Mouse (Mus musculus): Measurements from ENCODE around the gene Pgls. TPM values are rescaled to one million over a fixed set of nuclear protein-coding genes. Genes with fewer than 3 reads are reported as not detected.

The Pgls gene
- total RNA-seq (2021) = 10 to 100 TPM; 49.3 to 54.5 TPM
- long read RNA-seq, experiment 1, transcript Pgls-201 (5 exons, 893 nt) = major isoform, 54 of 62 reads
- long read RNA-seq, experiment 1, partial matches to known transcripts = 4 of 62 reads
- long read RNA-seq, experiment 1, other reads (novel, unspliced or antisense) = 3 of 62 reads
- long read RNA-seq, experiment 2, transcript Pgls-201 (5 exons, 893 nt) = major isoform, 51 of 59 reads
- long read RNA-seq, experiment 2, partial matches to known transcripts = 2 of 59 reads
- long read RNA-seq, experiment 2, other reads (novel, unspliced or antisense) = 4 of 59 reads

DNA sequence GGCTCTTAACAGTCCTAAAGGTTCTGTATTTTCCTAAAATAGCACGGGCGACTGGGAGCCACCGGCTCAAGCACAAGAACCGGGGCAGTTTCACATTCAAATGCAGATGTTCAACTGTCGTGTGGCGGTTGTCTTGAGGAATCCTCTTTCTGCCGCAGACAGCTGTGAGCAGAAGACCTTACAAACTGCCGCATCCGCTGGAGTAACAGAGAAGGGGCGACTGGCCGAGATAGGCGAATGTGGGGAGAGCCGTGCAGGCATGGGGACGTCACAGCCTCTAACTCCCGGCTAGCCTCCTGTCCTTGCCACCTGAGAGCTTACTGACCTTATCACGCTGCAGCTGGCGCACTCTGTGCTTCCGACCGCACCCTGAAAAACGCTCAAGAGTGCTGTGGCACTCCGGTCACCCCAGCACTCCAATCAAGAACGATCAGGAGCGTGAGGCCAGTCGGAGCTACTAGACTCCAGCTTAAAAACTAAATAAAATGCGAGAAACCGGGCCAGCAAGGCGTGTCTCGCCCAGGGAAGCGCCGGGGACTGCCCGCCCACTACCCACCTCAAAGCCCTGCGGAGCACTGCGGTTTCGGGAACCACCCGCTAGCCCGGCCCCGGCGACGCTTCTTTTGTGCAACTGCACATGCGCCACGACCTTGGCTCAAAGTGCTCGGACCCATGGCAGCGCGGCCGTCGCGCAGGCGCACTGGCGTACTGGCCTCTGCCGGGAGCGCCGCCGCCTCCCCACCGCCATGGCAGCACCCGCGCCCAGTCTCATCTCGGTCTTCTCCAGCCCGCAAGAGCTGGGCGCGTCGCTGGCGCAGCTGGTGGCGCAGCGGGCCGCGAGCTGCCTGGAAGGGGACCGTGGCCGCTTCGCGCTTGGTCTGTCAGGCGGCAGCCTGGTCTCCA lies at the start of gene Pgls:
Gene Pgls, plus strand, starts transcription at position 706 of the 903 bp plus-strand sequence.
- DNase-seq = peak; percentile 94

DNA sequence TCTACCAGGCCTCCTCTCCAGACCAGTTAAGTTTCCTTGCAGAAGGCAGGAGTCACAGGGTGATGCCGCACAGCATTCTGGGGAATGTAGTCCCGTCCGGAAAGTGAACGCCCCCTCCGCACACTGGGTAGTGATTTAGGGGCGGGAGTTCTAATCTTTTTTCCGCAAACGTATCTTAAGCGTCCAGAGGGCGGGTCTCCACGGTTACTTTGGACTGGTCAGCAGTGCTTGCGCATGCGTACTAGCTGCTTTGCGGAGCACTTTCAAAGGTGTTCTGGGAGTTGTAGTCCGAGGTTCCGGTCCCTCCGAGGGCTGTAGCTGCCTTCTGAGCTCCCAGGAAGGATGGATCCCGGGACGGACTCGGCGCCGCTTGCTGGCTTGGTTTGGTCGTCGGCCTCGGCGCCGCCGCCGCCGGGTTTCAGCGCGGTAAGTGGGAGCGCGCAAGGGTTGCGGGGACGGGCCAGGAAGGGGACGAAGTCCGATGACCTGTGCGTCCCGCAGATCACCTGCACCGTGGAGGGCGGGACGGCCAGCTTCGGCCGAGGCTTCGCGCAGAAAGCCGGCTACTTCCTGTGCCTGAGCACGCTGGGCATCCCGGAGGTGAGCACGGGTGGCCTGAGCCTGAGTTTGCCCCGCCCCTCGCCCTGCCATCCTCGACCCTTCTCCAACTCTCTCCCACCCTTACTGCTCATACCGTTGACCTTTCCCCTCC lies 49.2 kb upstream of the Pgls start, which contains the start of gene Mvb12a:
Gene Mvb12a, plus strand, starts transcription at position 291 of the 712 bp plus-strand sequence.
- peak; percentile 90 for DNase-seq

DNA sequence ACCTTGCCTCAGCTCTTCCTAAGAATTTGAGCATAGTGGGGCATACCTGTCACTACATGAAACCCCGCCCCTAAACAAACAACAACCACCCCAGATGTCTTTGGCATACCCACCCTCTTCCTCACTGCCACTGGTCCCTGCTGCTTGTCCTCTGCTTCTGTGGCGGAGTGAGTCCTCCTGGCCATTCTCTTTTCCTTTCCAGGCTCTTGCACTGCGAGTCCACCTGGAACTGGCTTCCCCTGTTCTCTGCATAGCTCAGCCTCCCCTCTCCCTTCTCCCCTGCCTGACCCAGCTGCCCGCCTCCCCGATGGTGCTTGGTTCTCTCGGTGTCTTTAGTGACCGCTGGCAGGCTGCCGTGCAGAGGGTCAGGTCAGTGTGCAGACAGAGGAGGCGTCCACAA lies 48.2 kb upstream of the Pgls start:
- no peak for DNase-seq

DNA sequence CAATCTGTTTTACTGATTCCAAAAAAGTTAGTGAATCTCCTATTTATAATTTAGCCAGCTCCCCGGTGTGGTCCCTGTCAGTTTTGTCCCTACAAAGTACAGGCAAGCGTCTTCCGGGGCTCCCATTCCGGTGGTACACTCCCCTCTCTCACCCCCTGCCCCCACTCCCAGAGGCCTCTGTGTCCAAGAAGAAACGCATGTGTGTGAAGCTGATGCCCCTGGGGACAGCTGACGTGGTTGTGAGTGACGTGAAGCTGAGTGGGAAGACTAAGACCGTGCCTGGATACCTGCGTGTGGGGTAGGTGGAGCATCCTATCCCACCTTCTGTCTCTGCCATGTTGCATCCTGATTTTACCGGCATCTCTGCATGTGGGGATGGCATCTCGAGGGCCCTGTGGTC lies 46.9 kb upstream of the Pgls start:
- no peak for DNase-seq

DNA sequence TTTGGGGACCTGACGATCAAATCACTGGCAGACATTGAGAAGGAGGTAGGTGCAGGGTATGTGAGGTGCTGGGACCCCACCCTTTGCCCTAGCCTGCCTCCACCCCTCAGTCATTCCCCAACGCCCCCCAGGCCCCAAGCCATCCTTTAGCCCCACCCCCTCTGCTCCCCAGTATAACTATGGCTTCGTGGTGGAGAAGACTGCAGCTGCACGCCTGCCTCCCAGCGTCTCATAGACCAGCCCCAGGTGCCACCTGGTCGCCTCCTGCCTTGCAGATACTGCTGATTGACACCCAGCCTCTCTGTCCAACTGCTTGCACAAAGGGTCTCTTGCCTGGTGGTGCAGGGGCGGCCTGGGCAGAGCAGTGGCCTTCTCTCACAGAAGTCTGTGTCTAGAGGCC lies 44.4 kb upstream of the Pgls start:
- no peak for DNase-seq

DNA sequence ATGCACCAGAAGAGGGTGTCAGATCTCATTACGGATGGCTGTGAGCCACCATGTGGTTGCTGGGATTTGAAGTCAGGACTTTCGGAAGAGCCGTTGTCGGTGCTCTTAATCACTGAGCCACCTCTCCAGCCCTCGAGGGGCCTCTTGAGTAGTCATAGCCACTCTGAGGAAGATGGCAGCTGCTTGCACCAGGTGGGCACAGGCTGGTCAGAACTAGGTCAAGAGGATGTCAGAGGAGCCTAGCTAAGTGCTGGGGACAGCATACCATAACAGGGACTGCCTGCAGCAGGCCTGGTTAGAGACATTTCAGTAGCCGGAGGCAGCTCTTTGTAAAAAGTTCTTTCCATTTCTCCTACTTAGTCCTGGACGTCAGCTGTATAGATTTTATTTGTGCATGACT lies 41.2 kb upstream of the Pgls start:
- no peak for DNase-seq

DNA sequence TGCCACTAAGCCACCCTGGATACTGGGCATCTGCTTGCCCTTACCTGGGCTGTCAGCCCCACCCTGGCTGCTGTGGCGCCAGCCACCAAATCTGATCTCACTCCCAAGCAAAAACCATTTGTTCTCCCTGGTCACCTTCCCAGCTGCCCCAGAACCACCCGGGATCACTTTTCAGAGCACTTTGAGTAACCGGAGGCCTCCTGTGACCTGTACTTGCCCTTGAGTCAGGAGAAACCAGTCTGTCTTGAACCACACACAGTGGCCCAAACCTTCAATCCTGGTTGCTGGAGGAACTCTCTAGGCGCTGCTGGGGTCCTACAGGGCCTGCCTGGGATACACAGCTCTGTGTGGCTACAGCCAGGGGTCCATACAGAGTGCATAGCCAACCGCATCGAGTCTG lies 39.2 kb upstream of the Pgls start:
- no peak for DNase-seq

DNA sequence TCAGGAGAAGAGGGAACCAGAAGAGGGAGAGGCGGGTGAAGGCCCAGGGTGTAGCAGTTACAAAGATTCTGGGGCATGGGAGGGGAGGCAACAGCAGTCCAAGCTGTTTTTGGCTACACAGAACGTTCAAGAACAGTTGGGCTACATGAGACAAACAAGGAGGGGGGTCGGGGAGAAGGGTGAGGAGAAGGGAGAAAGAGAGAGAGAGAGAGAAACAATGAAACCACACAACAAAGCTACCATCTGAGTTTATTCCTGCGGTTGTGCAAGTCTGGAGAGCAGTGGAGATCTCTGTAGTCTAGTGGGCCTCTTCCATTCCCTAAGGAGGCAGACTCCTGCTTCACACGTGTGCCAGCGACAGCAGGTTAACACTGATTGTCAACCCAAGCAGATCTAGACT lies 38.0 kb upstream of the Pgls start:
- no peak for DNase-seq

DNA sequence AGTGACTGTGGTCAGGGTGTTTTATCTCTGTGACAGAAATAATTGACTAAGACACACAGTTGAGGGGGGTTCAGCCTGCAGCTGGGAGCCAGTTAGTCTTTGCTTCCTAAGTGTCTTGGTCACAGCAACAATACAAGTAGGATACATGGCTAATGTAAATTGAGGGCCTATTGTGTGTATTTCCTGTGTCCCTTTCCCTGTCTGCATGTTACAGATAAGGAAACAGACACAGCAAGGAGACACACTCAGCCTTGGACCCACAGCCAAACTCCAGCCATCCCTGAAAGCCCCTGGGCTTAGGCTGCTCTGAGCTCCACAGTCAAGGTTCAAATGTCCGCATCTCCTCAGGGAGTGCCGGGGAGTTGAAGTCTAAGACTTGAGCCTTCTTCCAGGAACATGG lies 37.3 kb upstream of the Pgls start:
- no peak for DNase-seq

DNA sequence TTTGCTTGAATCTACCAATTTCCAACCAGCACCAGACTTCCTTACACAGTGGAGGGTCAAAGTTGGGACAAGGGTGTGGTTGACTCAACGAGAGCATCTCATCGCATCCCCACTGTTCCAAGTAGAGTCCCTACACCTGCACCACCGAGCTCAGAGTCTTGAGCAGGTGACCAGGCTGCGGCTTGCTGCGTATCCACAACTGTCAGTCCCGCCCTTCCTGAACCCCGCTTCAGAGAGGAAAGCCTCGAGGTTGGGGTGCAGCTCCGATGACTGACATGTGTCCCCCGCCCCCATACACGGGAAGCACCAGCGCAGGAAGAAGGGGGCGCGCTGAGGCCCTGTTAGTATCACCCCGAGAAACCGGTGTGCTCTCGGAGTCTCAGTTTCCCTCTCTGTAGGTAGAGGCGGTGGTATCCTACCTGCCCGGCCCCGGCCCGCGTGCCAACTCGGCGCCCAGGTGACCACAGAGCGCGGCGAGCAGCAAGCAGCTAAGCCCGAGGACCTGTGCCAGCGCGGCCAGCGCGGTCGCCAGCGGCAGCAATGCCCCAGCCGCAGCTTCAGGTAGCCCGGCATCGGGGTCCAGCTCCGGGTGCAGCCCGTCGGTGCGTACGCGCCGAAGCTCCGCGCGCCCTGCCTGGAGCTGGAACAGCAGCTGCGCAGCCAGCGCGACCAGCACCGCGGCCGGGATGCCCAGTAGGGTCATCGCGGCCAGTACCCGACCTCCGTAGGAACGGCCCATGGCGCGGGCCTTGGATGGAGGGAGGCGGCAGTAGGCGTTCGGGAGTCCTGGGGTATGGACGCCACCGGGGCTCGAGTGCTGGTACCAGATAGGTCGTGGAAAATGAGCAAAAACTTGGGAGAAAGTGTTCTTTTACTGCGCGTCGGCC lies 33.7 kb upstream of the Pgls start, which contains the start of gene Tmem221:
Gene Tmem221, minus strand, starts transcription at position 801 of the 887 bp plus-strand sequence.
- no peak for DNase-seq

DNA sequence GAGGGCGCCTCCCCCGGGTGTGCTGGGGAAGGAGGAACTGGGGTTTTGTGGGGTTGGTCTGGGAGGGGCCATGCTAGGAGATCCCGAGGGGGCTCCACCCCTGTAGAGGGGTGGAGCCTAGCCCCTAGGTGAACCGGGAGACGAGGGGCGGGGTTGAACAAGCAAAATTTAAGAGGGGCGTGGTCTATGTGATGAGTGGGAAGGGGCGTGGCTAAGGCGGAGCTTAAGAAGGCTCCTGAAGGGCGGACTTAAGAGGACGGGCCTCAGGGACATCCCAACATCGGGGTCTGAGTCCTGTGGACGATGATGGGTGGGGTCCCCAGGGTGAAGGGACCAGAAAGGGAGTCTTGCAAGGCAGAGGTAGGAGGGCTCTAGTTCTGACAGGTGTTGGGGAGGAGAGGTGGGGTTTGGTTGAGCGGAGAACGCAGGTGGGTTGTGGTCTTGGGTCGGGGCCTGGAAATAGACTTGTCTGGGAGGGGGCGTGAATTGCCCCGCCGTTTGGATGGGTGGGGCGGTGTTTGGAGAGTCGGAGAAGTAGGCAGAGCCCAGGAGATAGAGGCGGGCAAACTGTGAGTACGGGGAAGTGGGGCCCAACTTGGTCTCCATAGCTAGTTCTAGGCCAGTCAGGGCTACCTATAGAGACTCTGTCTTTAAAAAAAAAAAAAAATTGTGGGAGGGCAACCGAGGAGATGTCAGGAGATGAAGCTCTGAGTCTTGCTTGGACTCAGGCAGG lies 32.9 kb upstream of the Pgls start:
- peak; percentile 38 for DNase-seq

DNA sequence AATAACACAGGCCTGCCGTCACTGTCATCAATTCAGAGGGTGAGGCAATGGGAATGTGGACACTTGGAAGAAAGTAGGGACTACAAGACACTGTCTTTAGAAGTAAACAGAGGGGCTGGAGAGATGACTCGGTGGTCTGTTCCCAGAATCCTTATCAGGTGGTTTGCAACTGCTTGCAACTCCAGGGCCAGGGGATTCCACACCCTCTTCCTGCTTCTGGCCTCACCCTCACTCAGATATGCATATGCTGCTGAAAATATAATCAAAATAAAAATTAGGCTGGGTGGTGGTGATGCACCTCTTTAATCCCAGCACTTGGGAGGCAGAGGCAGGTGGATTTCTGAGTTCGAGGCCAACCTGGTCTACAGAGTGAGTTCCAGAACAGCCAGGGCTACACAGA lies 31.9 kb upstream of the Pgls start:
- no peak for DNase-seq

DNA sequence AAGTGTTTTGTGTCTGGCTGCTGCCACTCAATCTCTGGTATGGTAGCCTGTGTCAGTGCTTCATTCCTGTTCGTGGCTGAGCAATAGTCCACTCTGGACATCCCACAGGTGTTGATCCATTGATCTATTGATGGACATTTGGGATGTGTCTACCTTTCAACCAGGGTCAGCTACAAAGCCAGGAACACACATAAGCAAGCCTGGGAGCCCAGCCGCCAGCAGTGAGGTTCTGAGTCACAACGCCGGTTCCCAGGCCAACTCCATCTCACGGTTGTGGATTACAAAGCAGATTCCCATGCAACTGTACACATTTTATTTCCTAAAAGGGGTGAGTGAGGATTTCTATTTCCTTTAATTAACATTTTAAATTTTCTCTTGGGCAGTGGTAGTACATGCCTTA lies 31.2 kb upstream of the Pgls start:
- DNase-seq = no peak

DNA sequence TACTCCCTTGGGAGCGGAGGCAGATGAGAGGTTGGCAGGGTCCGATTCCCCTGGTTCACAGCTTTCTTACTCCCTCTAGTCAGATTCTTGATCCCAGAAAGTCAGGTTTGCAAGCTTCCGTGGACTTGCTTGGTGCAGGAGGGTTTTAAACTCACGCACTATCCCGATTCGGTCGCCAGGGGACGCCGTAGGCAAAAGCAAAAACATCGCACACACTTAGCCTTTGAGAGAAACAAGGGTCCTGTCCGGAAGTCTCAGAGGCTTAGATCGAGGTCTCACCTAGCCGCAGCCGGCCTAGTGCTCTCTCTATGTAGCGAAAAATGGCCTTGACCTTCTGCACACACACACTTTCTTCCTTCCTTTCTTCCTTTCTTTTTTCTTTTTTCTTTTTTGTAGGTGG lies 30.6 kb upstream of the Pgls start:
- DNase-seq = peak; percentile 62

DNA sequence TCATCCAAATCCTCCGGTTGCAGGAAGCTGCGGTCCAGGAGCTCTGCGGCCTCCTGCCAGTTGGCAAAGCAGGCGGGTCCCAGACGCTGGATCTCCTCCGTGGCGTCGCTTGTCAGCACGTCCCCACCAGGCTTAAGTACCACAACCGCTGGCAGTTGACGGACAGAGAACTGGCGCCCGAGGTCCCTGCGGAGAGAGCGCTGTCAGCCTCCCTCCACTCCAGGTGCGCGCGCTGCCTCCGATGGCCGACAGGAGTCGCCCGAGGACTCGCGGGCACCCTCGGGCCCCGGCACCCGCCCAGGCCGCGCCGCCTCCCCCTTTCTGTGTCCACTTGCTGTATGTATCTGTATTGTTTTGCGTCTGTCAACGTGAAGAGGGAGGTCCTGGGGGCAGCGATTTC lies 29.2 kb upstream of the Pgls start:
- DNase-seq = peak; percentile 91

DNA sequence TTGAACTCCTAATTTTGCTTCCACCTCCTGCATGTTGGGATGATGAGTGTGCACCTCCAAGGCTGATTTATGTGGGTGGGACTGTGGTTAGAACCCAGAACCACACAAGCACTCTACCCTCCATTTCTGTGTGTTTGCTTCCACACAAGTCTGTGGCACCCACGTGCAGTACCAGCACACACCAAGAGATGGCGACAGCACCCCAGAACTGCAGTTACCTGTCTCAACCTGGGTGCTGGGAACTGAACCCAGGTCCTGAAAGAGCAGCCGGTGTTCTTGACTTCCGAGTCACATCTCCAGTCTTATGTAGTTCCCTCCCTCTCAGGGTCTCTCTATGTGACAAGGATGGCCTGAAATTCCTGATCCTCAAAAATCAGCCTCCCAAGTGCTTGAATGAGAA lies 28.0 kb upstream of the Pgls start:
- no peak for DNase-seq

DNA sequence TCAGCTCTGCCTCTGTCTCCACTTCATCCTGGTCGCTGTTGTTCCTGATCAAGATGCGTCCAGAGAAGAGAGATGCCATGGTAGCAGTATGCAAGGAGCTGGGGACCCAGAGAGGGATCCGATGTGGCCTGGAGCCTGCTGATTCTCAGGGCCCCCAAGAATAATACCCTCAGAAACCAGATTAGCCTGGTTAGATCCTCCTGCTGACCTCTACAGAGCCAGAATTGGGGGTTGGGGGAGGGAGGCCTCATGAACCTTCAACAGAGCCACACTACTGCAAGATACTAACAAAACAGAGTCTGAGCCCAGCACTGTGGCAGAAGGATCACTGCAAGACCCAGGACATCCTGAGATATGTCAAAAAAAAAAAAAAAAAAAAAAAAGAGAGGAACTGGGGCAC lies 25.5 kb upstream of the Pgls start, which contains the start of gene Nxnl1:
Gene Nxnl1, minus strand, starts transcription at position 101 of the 400 bp plus-strand sequence.
- no peak for DNase-seq

DNA sequence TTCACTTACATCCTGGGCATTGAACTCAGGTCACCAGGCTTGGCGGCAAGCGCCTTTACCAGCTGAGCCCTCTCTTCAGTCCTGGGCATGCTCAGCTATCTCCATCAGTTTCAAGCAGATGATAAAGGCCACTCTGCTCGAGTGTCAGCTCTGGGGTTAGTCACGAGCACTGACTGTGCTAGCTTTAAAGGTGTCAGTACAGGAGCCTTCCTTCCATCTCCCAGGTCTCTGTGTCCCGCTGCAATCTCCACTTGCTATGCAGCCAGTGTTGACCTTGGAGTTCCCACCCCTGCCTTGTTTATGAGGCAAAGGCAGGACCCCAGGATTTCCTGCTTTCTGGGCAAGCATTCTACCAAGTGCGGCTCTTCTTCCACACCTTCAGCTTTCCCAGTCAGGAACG lies 24.4 kb upstream of the Pgls start:
- DNase-seq = no peak

DNA sequence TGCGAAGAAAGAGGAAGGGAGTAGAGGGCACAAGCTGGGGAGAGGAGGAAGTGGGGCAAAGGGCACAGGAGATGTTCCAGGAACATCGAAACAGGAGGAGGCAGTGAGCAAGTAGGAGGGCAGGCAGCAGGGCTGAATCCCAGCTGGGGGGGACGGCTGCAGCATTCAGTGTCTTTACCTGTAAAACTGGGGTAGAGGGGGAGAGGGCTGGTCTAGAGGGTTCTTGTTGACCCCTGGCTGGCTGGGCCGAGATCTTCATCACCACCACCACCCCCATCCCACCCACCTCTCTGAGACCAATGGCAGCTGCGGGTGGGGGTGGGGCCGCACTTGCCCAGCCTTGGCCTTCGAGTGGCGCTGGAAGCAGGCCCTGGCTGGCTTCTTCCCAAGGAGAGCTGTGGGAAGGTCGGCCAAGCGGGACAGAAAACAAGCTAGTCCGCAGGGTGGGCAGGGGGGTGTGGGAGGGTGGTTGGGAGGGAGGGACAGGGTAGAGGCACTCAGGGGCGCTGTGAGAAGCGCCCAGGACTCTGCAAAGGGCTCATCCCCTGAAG lies 23.5 kb upstream of the Pgls start, which contains the start of gene Slc27a1:
Gene Slc27a1, plus strand, starts transcription at position 496 of the 551 bp plus-strand sequence.
- peak; percentile 81 for DNase-seq

DNA sequence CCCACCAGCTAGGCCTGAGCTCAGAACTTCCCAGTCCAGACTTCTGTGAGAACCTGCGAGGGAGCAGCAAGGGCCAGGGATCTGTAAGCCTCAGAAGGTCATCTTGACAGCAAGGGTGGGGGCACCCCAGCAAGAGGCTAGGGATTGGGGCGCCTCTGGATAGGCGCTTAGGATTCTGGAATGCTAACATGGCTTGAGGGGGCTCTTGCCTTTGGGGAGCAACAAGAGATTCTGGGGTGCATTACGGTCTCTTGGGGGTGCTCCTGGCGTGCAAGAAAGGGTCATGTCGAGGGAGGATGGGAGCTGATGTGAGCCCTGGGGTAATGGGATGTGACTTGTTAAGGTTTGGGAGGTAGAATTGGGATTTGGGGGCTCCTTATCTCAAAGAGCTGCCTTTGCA lies 23.0 kb upstream of the Pgls start:
- DNase-seq = peak; percentile 26
